Mouse (Mus musculus) kidney, postnatal 0 days (tissue): ENCODE data around the gene Scd2. TPM values are rescaled to one million over a fixed set of nuclear protein-coding genes. Genes with fewer than 3 reads are reported as not detected.
A peak's percentile ranks its signal among the peaks of the same experiment; 100 is the strongest.

ENCODE experiments used
- ATAC-seq: fragments of 200-750 bp; cut with Nextera tagmentation; replicated peaks from 2 replicates; pipeline ENCODE4 v1.8.0; 2017; ENCODE audit warnings: low read depth, moderate number of reproducible peaks, moderate TSS enrichment, moderate library complexity; ENCODE audit not compliant: low FRiP score
- DNase-seq: peaks from one replicate; pipeline ENCODE4 v3.0.0-alpha.2; 2016; ENCODE audit warnings: low spot score
- H3K27ac ChIP-seq: fragments of 300-500 bp; sonication (generic); 2 replicates; pipeline ENCODE4 v1.5.1; 2014; ENCODE audit warnings: mild to moderate bottlenecking
- H3K27me3 ChIP-seq: fragments of 300-500 bp; sonication (generic); 2 replicates; pipeline ENCODE4 v1.6.1; 2014; ENCODE audit warnings: low read length, mixed read lengths; ENCODE audit not compliant: insufficient read depth
- H3K36me3 ChIP-seq: fragments of 300-500 bp; sonication (generic); 2 replicates; pipeline ENCODE4 v1.6.1; 2014; ENCODE audit warnings: low read length, mixed read lengths; ENCODE audit not compliant: insufficient read depth
- H3K4me1 ChIP-seq: fragments of 300-500 bp; sonication (generic); replicated peaks from 2 replicates; pipeline ENCODE4 v1.6.1; 2014; ENCODE audit warnings: antibody characterized with exemption, low read length, mixed read lengths; ENCODE audit not compliant: insufficient read depth
- H3K4me2 ChIP-seq: fragments of 300-500 bp; sonication (generic); 2 replicates; pipeline ENCODE4 v1.6.1; 2014; ENCODE audit warnings: mild to moderate bottlenecking, low read length, moderate library complexity, mixed read lengths
- H3K4me3 ChIP-seq: fragments of 300-500 bp; sonication (generic); replicated peaks from 2 replicates; pipeline ENCODE4 v1.5.1; 2014; ENCODE audit warnings: low read depth, low read length
- H3K9ac ChIP-seq: fragments of 300-500 bp; sonication (generic); 2 replicates; pipeline ENCODE4 v1.6.1; 2014; ENCODE audit warnings: low read depth, low read length
- H3K9me3 ChIP-seq: fragments of 300-500 bp; sonication (generic); replicated peaks from 2 replicates; pipeline ENCODE4 v1.6.1; 2016; ENCODE audit warnings: low read length, inconsistent platforms, mixed read lengths
- CTCF ChIP-seq: IDR thresholded peaks from 2 replicates; pipeline ENCODE4 v1.5.1; 2016; ENCODE audit warnings: antibody characterized with exemption, low read depth, mild to moderate bottlenecking, moderate library complexity
- WGBS: fragments of 180-500 bp; shearing (Covaris S2); extraction: QIAGEN DNeasy Blood & Tissue Kit; methylation state at CpG from one replicate; pipeline ENCODE4 v1.1.7; 2014; 5-methylcytosine and 5-hydroxymethylcytosine counted together
- polyA plus RNA-seq: library from polyadenylated mRNA; unstranded; fragments of >200 nt; fragmentation: Nextera tagmentation; extraction: Ambion mirVana; gene quantifications from 2 replicates; pipeline ENCODE4 v1.2.1, GENCODE M21; 2015

Scd2 gene
- polyA plus RNA-seq, 1 experiment from 2014 or later: 81.1 TPM

GRCm38 (mm10) chr19:44287415-44288110, 5.9 kb upstream of the Scd2 start:
- no peaks in the 10 kb centered on the region for H3K9me3 ChIP-seq
- H3K4me1 ChIP-seq: peaks cover 26% of the 10 kb centered on the region
- DNase-seq (peak; percentile 20), ATAC-seq (no peak)
- H3K4me3 ChIP-seq: no peak overlapping the region
- no peaks in the 10 kb centered on the region for H3K36me3 ChIP-seq
- H3K27me3 ChIP-seq: no peaks in the 10 kb centered on the region
- H3K4me2 ChIP-seq: no peak overlapping the region
- no peak overlapping the region for H3K27ac ChIP-seq
- TF ChIP-seq CTCF: no peak
- 68% methylated on average over 11 of the region's 11 CpGs for WGBS
- H3K9ac ChIP-seq: no peak overlapping the region

- H3K4me1 ChIP-seq: peaks cover 31% of the 10 kb centered on the region; the same call in 1 of the 2 replicates
- ATAC-seq (no peak), DNase-seq (no peak)
- H3K4me3 ChIP-seq: no peak overlapping the region
- 79% methylated on average over 2 of the region's 2 CpGs for WGBS
- no peak overlapping the region for H3K4me2 ChIP-seq
- no peak overlapping the region for H3K9ac ChIP-seq
- peaks cover 9% of the 10 kb centered on the region for H3K36me3 ChIP-seq
- peak overlapping the region; percentile 97; the same call in 1 of the 2 replicates for H3K27ac ChIP-seq
- H3K27me3 ChIP-seq: no peaks in the 10 kb centered on the region
- TF ChIP-seq CTCF: no peak
- no peaks in the 10 kb centered on the region for H3K9me3 ChIP-seq
These were observed 1.4 kb upstream of the Scd2 start for GRCm38 (mm10) chr19:44292083-44292482.

- peaks cover 35% of the 10 kb centered on the region; the same call in 1 of the 2 replicates for H3K4me1 ChIP-seq
- no peaks in the 10 kb centered on the region for H3K9me3 ChIP-seq
- DNase-seq (no peak), ATAC-seq (no peak)
- no peak overlapping the region for H3K4me3 ChIP-seq
- 0 out of 2 replicates have a peak overlapping the region, but pooled peaks have one; percentile 87 for H3K4me2 ChIP-seq
- WGBS: 63% methylated on average over 3 of the region's 3 CpGs
- no peaks in the 10 kb centered on the region for H3K27me3 ChIP-seq
- H3K27ac ChIP-seq: peak overlapping the region; percentile 97
- H3K36me3 ChIP-seq: peaks cover 9% of the 10 kb centered on the region
- no peak overlapping the region for H3K9ac ChIP-seq
- TF ChIP-seq CTCF: no peak
These were observed 991 bp upstream of the Scd2 start for GRCm38 (mm10) chr19:44292483-44292882.

- peak overlapping the region; percentile 77 for H3K9ac ChIP-seq
- peak overlapping the region; percentile 97 for H3K27ac ChIP-seq
- peaks cover 16% of the 10 kb centered on the region for H3K36me3 ChIP-seq
- under 1% methylated on average over 30 of the region's 31 CpGs for WGBS
- peak overlapping the region; percentile 79 for H3K4me3 ChIP-seq
- peak; percentile 24; the same call in 1 of the 2 replicates for TF ChIP-seq CTCF
- DNase-seq (peak; percentile 99), ATAC-seq (peak; percentile 92)
- no peaks in the 10 kb centered on the region for H3K9me3 ChIP-seq
- H3K4me2 ChIP-seq: peak overlapping the region; percentile 87
- H3K4me1 ChIP-seq: peaks cover 49% of the 10 kb centered on the region
- no peaks in the 10 kb centered on the region for H3K27me3 ChIP-seq
These were observed 486 bp downstream of the Scd2 start for GRCm38 (mm10) chr19:44293769-44294551.

GRCm38 (mm10) chr19:44294588-44295041, 1.1 kb downstream of the Scd2 start:
- under 1% methylated on average over 14 of the region's 14 CpGs for WGBS
- Histone ChIP-seq H3K9ac (peak overlapping the region; percentile 77), H3K27ac (peak overlapping the region; percentile 97), H3K36me3 (peaks cover 19% of the 10 kb centered on the region), H3K4me3 (peak overlapping the region; percentile 79), H3K4me2 (peak overlapping the region; percentile 87), H3K4me1 (peaks cover 53% of the 10 kb centered on the region), H3K9me3 (no peaks in the 10 kb centered on the region), H3K27me3 (no peaks in the 10 kb centered on the region)
- ATAC-seq (peak; percentile 55), DNase-seq (peak; percentile 98)
- TF ChIP-seq CTCF: peak; percentile 99

GRCm38 (mm10) chr19:44295251-44295650, 1.8 kb downstream of the Scd2 start:
- peak overlapping the region; percentile 87 for H3K4me2 ChIP-seq
- H3K36me3 ChIP-seq: peaks cover 24% of the 10 kb centered on the region
- no peak for DNase-seq
- 4% methylated on average over 3 of the region's 3 CpGs for WGBS
- peak overlapping the region; percentile 77 for H3K9ac ChIP-seq
- peak overlapping the region; percentile 79 for H3K4me3 ChIP-seq
- H3K27me3 ChIP-seq: no peaks in the 10 kb centered on the region
- no peak for ATAC-seq
- no peak for TF ChIP-seq CTCF
- peaks cover 49% of the 10 kb centered on the region for H3K4me1 ChIP-seq
- no peaks in the 10 kb centered on the region for H3K9me3 ChIP-seq
- H3K27ac ChIP-seq: peak overlapping the region; percentile 37; the same call in 1 of the 2 replicates
